Mouse (Mus musculus): ENCODE results near the gene Apoa1.
A peak's percentile ranks its signal among the peaks of the same experiment; 100 is the strongest.

Gene Apoa1

GRCm38 (mm10) chr9:46228491-46228890 lies at the start of gene Apoa1:
TSS of gene Apoa1 (plus strand) at chr9:46228580.
- no peak for DNase-seq (ENCODE audit: low spot score in 2 of 2)

- no peak for DNase-seq (ENCODE audit: low spot score in 2 of 2)
Measured at GRCm38 (mm10) chr9:46178595-46178994, 49.8 kb upstream of the Apoa1 start.

- no peak for DNase-seq (ENCODE audit: low spot score in 2 of 2)
Measured at GRCm38 (mm10) chr9:46181297-46181696, 47.1 kb upstream of the Apoa1 start.

- no peak for DNase-seq (ENCODE audit: low spot score in 2 of 2)
Measured at GRCm38 (mm10) chr9:46184542-46184941, 43.8 kb upstream of the Apoa1 start.

GRCm38 (mm10) chr9:46185191-46185590 lies 43.2 kb upstream of the Apoa1 start:
- DNase-seq (ENCODE audit: low spot score in 2 of 2): peak in 1 of 2 experiments; percentile 21

GRCm38 (mm10) chr9:46186387-46186786 lies 42.0 kb upstream of the Apoa1 start:
- no peak for DNase-seq (ENCODE audit: low spot score in 2 of 2)

GRCm38 (mm10) chr9:46188370-46188769 lies 40.0 kb upstream of the Apoa1 start:
- DNase-seq (ENCODE audit: low spot score in 2 of 2): no peak

- DNase-seq (ENCODE audit: low spot score in 2 of 2): no peak
Measured at GRCm38 (mm10) chr9:46188956-46189355, 39.4 kb upstream of the Apoa1 start.

GRCm38 (mm10) chr9:46189381-46189780 lies 39.0 kb upstream of the Apoa1 start:
- no peak for DNase-seq (ENCODE audit: low spot score in 2 of 2)

- DNase-seq (ENCODE audit: low spot score in 2 of 2): no peak
Measured at GRCm38 (mm10) chr9:46191234-46191633, 37.1 kb upstream of the Apoa1 start.

- peak in 1 of 2 experiments; percentile 39 for DNase-seq (ENCODE audit: low spot score in 2 of 2)
Measured at GRCm38 (mm10) chr9:46191644-46192043, 36.7 kb upstream of the Apoa1 start.

GRCm38 (mm10) chr9:46192642-46193041 lies 35.7 kb upstream of the Apoa1 start:
- DNase-seq (ENCODE audit: low spot score in 2 of 2): no peak

GRCm38 (mm10) chr9:46194809-46195208 lies 33.6 kb upstream of the Apoa1 start:
- no peak for DNase-seq (ENCODE audit: low spot score in 2 of 2)

GRCm38 (mm10) chr9:46196699-46197169 lies 31.6 kb upstream of the Apoa1 start:
- DNase-seq (ENCODE audit: low spot score in 2 of 2): no peak

- peak in 1 of 2 experiments; percentile 44 for DNase-seq (ENCODE audit: low spot score in 2 of 2)
Measured at GRCm38 (mm10) chr9:46198461-46198860, 29.9 kb upstream of the Apoa1 start.

GRCm38 (mm10) chr9:46198936-46199335 lies 29.4 kb upstream of the Apoa1 start:
- DNase-seq (ENCODE audit: low spot score in 2 of 2): no peak

- DNase-seq (ENCODE audit: low spot score in 2 of 2): no peak
Measured at GRCm38 (mm10) chr9:46199609-46200008, 28.8 kb upstream of the Apoa1 start.

- DNase-seq (ENCODE audit: low spot score in 2 of 2): no peak
Measured at GRCm38 (mm10) chr9:46206834-46207500, 21.4 kb upstream of the Apoa1 start.

- DNase-seq (ENCODE audit: low spot score in 2 of 2): no peak
Measured at GRCm38 (mm10) chr9:46207501-46207869, 20.9 kb upstream of the Apoa1 start.

- DNase-seq (ENCODE audit: low spot score in 2 of 2): no peak
Measured at GRCm38 (mm10) chr9:46208401-46208974, 19.9 kb upstream of the Apoa1 start.

- DNase-seq (ENCODE audit: low spot score in 2 of 2): no peak
Measured at GRCm38 (mm10) chr9:46210473-46210872, 17.9 kb upstream of the Apoa1 start.

- no peak for DNase-seq (ENCODE audit: low spot score in 2 of 2)
Measured at GRCm38 (mm10) chr9:46214276-46214675, 14.1 kb upstream of the Apoa1 start.

- no peak for DNase-seq (ENCODE audit: low spot score in 2 of 2)
Measured at GRCm38 (mm10) chr9:46214946-46215337, 13.4 kb upstream of the Apoa1 start.
